Mouse (Mus musculus): ENCODE data around the gene Scube3.

Gene Scube3

GRCm38 (mm10) chr17:28141771-28142699 is at the start of gene Scube3:
Gene Scube3, plus strand, starts transcription at chr17:28142141.
- no peak for DNase-seq (ENCODE audit: low spot score)

DNA sequence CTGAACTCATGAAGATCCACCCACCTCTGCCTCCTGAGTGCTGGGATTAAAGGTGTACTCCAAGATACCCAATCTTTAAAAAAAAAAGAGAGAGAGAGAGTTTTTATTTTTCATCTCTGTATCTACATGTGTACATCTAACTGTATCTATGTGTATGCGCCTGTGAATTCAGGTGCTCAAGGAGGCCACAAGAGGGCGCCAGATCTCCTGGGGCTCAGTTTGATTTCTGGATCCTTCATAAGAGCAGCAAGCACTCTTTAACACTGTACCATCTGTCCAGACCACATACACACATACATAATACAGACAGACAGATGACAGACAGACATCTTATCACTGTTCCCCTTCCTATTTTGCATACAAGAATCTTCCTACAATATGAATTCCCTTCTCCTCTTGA is 49.6 kb upstream of the Scube3 start:
- DNase-seq (ENCODE audit: low spot score): no peak

- DNase-seq (ENCODE audit: low spot score): no peak
These were observed 48.1 kb upstream of the Scube3 start for GRCm38 (mm10) chr17:28093837-28094236.

DNA sequence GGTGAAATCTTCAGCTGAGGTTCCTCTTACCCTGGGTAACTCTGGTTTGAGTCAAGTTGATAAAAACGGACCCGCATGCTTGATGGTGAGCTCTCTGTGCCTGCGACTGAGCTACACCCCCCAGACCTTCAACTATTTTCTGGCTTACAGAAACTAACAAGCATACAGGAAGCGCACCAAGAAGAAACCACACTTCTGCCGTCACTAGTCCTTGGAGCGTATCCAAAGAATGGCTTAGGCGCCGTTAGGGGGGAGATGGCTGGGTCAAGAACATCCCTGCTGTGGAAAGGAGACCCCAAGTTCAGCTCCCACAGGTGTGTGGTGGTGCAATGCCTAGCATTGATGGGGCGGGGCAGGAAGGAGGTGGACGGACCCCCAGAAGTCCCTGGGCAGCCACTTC is 45.5 kb upstream of the Scube3 start:
- no peak for DNase-seq (ENCODE audit: low spot score)

DNA sequence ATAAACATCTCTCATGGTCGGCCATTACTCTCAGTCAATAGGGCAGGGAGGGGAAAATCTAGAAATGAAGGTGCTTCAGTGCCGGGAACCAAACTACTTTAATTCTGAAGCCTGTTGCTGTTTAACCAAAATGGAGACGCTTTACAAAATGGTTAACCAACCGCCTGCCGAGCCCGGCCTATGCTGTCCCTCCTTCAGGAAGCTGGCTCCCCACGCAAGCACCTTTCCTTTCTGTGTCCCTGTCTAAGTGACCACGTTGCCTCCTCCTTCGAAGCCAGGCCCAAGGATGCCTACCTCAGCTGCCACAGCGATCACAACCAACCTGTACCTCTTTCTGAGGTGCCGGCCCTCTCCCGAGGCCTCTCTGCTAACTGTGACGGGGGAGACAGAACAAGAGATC is 44.6 kb upstream of the Scube3 start:
- DNase-seq (ENCODE audit: low spot score): no peak

DNA sequence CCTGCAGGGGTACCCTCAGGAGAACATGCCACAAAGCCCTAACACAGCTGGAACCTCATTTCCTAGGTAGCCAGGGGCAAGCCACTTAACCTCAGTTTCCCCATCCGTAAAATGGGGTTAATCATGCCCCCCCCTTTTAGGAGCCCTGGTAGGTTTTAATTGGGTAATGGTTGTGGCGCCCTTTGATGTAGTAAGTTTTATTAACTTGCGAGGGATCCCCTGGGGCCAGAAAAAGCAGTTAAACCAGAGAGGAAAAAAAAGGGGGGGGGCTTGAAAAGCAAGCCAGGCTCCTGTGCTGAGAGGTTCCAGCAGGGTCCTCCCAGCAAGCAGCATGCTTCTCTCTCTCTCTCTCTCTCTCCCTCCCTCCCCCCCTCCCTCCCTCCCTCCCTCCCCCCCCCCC is 42.9 kb upstream of the Scube3 start:
- no peak for DNase-seq (ENCODE audit: low spot score)

- DNase-seq (ENCODE audit: low spot score): no peak
These were observed 41.3 kb upstream of the Scube3 start for GRCm38 (mm10) chr17:28100669-28101068.

- DNase-seq (ENCODE audit: low spot score): no peak
These were observed 40.6 kb upstream of the Scube3 start for GRCm38 (mm10) chr17:28101284-28101887.

GRCm38 (mm10) chr17:28101902-28102319 is 40.0 kb upstream of the Scube3 start:
- no peak for DNase-seq (ENCODE audit: low spot score)

DNA sequence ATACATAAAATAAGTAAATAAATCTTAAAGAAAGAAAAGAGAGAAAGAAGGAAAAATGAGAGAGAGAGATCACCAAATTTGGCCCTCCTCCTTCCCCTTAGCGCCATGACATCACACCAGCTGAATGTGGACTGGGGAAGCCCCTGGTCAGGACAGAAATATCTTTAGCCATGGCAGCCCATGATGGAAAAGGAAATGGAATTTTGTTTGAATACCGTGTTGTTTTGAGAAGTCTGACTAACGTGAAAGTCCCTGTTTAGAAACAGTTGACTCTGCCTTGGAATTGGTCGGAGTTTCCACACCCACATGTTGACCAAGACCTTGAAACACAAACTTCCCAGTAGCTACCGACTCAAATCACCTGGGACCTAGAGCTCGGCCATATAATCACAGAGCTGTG is 37.5 kb upstream of the Scube3 start:
- no peak for DNase-seq (ENCODE audit: low spot score)

GRCm38 (mm10) chr17:28106352-28106751 is 35.6 kb upstream of the Scube3 start:
- DNase-seq (ENCODE audit: low spot score): no peak

DNA sequence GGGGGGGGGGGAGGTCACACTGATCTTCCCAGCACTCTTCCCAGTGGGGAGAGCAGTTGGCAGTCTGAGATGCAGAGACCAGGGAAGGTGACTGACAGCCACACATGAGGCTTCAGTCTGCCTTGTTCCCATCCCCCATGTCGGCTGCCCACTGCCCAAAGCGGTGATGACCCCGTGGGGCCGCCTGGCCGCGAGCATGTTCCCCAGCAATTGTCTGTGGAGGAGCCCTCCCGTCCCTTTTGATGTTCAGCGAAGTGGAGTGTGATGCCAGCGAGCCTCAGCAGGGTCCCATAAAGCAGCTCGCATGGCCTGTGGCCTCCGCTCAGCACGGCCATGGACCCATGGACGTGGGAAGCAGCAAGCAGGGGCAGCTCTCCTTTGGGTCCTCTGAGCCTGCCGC is 34.7 kb upstream of the Scube3 start:
- no peak for DNase-seq (ENCODE audit: low spot score)

GRCm38 (mm10) chr17:28112266-28112665 is 29.7 kb upstream of the Scube3 start:
- DNase-seq (ENCODE audit: low spot score): no peak

DNA sequence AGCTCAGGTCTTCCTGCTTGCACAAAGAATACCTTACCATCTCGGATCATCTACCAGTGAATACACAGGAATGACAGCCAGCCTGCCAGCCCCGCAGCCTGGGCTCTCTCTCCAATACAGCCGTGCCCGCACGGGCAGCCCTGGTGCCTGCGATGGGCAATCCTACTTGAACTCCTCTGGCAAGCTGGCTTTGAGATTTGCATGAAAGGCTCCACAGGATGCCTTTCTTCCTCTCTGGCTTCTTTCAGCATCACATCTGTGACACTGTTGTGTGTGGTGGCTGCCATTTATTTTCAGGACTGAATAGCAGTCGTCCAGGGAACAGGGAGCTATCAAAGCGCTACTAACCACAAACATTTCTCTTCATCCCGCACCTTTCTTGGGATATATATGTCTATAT is 25.6 kb upstream of the Scube3 start:
- no peak for DNase-seq (ENCODE audit: low spot score)

DNA sequence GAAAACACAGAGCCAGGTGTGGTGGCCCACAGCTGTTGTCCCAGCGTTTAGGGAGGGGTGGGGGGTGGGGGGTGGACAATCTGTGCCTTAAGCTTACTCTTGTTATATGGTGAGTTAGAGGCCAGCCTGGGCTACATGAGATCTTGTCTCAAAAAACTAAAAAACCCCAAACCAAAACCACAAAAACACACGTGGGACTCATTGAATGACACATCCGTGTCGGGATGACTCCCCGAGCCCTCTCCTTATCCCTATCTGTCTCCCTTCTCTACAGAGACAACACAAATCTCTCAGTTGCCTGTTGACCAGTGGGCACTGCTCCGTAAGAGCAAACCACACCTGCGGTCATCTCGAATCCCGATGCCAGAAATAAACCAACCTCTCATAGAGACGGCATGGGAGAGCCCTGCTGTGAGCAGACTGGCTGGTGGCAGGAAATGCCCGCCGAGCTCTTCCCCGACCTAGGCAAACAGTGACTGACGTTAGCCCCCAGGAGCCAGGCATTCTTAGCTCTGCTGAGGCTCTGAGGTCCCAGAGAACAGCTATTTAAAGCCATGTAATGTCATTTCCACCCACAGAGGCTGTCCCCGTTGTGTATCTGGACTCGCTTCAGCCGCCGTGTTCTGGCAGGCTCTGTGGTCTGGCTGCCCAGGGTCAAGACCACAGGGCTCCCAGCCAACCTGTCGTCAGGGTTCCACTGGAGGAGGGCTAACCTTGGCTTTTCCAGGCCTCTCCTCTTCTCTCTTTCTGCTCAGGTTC is 24.3 kb upstream of the Scube3 start:
- DNase-seq (ENCODE audit: low spot score): no peak

GRCm38 (mm10) chr17:28120460-28120859 is 21.5 kb upstream of the Scube3 start:
- no peak for DNase-seq (ENCODE audit: low spot score)

GRCm38 (mm10) chr17:28122949-28123348 is 19.0 kb upstream of the Scube3 start:
- DNase-seq (ENCODE audit: low spot score): no peak

- no peak for DNase-seq (ENCODE audit: low spot score)
These were observed 18.3 kb upstream of the Scube3 start for GRCm38 (mm10) chr17:28123627-28124026.

DNA sequence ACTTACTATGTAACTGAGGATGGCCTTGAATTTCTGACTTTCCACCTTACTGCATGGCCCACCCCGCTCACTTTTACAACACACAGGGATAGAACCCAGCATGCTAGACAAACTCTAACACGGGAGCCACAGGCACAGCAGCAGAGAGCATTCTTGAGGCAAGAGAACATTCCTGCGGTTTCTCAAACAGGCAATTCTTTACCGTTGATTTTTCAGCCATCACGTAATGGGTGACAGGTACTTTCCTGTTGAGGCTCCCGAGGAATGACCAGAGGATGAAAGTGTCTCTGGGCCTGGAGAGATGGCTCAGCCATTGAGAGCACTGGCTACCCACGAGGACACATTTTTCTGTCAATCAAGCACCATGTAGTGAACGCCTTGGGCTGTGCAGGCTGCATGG is 17.6 kb upstream of the Scube3 start:
- DNase-seq (ENCODE audit: low spot score): no peak

DNA sequence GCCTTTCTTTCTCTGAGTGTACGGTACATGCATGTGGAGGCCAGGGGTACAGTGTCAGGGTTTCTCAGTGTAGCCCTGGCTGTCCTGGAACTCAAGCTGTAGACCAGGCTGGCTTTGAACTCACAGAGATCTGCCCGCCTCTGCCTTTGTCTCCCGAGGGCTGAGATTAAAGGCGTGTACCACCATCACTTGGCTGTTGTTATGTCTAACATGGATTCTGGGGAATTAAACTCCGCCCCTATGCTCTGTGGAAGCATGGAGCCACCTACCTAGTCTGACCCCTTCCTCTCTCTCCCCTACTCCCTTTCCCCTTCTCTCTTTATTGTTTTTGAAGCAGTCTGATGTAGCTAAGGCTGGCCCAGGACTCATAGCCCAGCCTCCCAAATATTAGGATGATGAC is 12.1 kb upstream of the Scube3 start:
- no peak for DNase-seq (ENCODE audit: low spot score)

DNA sequence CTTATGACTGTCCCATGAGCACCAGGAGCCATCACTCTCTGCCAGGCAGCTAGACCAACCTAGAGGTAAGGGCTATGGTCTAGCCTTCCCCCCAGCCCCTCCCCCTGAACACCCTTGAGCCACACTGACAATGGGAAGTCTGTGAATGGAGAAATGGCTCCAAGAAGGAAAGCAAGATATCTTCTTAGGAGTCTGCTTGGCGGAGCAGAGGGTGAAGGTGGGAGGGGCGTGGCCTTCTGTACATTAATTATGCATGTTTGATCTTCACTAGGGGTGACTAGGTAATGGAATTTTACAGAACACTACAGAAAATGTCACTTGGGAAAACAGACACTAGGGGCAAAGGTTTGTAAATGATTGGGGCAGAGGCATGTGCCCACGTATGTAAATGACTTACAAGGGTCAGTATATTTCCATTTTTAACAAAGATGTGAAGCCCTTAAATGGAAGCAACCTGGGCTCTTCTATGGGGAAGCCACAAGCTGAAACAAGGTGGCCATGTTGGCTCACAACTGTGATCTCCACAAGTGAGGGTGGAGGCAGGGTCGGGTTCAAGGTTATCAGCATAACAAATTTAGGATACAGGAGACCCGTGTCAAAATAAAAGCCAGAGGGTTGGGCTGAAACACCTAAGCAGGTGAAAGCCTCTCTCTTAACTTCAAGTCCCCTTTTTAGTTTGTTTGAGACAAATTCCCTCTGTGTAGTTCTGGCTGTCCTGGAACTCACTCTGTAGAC is 11.4 kb upstream of the Scube3 start:
- DNase-seq (ENCODE audit: low spot score): no peak

GRCm38 (mm10) chr17:28131156-28131555 is 10.8 kb upstream of the Scube3 start:
- no peak for DNase-seq (ENCODE audit: low spot score)
